Mouse (Mus musculus): ENCODE measurements around the gene Klhdc9. TPM values are rescaled to one million over a fixed set of nuclear protein-coding genes. Genes with fewer than 3 reads are reported as not detected.

Gene Klhdc9
- polyA plus RNA-seq, 1 experiment from 2014 or later: 1.7 TPM

Other genes starting within 250 kb of the Klhdc9 start
- gene Cfap126, start 246.9 kb downstream of the Klhdc9 start, polyA plus RNA-seq (2014; fragmentation: Nextera tagmentation; extraction: Ambion mirVana): 1.5 and 2.9 TPM in 2 replicates
- gene Sdhc, start 210.2 kb downstream of the Klhdc9 start, polyA plus RNA-seq (2014; fragmentation: Nextera tagmentation; extraction: Ambion mirVana): 272 and 277 TPM in 2 replicates
- gene Mpz, start 210.1 kb downstream of the Klhdc9 start, polyA plus RNA-seq (2014; fragmentation: Nextera tagmentation; extraction: Ambion mirVana): 0.13 TPM in 1 of 2 replicates, not detected in the other
- gene Pcp4l1, start 164.5 kb downstream of the Klhdc9 start, polyA plus RNA-seq (2014; fragmentation: Nextera tagmentation; extraction: Ambion mirVana): 7.3 and 8.2 TPM in 2 replicates
- gene Nr1i3, start 146.8 kb downstream of the Klhdc9 start, polyA plus RNA-seq (2014; fragmentation: Nextera tagmentation; extraction: Ambion mirVana): 0.17 and 0.23 TPM in 2 replicates
- 31.6 and 39.2 TPM in 2 replicates for gene Tomm40l, start 138.3 kb downstream of the Klhdc9 start, polyA plus RNA-seq (2014; fragmentation: Nextera tagmentation; extraction: Ambion mirVana)
- 1.6 and 1.9 TPM in 2 replicates for gene Apoa2, start 135.7 kb downstream of the Klhdc9 start, polyA plus RNA-seq (2014; fragmentation: Nextera tagmentation; extraction: Ambion mirVana)
- 18.4 and 18.6 TPM in 2 replicates for gene Fcer1g, start 126.4 kb downstream of the Klhdc9 start, polyA plus RNA-seq (2014; fragmentation: Nextera tagmentation; extraction: Ambion mirVana)
- gene Adamts4, start 110.4 kb downstream of the Klhdc9 start, polyA plus RNA-seq (2014; fragmentation: Nextera tagmentation; extraction: Ambion mirVana): 6.6 and 7.1 TPM in 2 replicates
- gene Ndufs2, start 109.4 kb downstream of the Klhdc9 start, polyA plus RNA-seq (2014; fragmentation: Nextera tagmentation; extraction: Ambion mirVana): 257 and 264 TPM in 2 replicates
- gene B4galt3, start 90.5 kb downstream of the Klhdc9 start, polyA plus RNA-seq (2014; fragmentation: Nextera tagmentation; extraction: Ambion mirVana): 72.3 and 75.5 TPM in 2 replicates
- gene Ppox, start 79.6 kb downstream of the Klhdc9 start, polyA plus RNA-seq (2014; fragmentation: Nextera tagmentation; extraction: Ambion mirVana): 66.3 and 67.6 TPM in 2 replicates
- 110 and 114 TPM in 2 replicates for gene Usp21, start 72.8 kb downstream of the Klhdc9 start, polyA plus RNA-seq (2014; fragmentation: Nextera tagmentation; extraction: Ambion mirVana)
- gene Ufc1, start 65.8 kb downstream of the Klhdc9 start, polyA plus RNA-seq (2014; fragmentation: Nextera tagmentation; extraction: Ambion mirVana): 92.4 and 97.5 TPM in 2 replicates
- gene Dedd, start 31.7 kb downstream of the Klhdc9 start, polyA plus RNA-seq (2014; fragmentation: Nextera tagmentation; extraction: Ambion mirVana): 46.5 and 46.7 TPM in 2 replicates
- gene Nit1, start 15.2 kb downstream of the Klhdc9 start, polyA plus RNA-seq (2014; fragmentation: Nextera tagmentation; extraction: Ambion mirVana): 31.7 and 35.6 TPM in 2 replicates
- 58.4 and 65.7 TPM in 2 replicates for gene Pfdn2, start 15.1 kb downstream of the Klhdc9 start, polyA plus RNA-seq (2014; fragmentation: Nextera tagmentation; extraction: Ambion mirVana)
- gene Nectin4, start 9.3 kb upstream of the Klhdc9 start, polyA plus RNA-seq (2014; fragmentation: Nextera tagmentation; extraction: Ambion mirVana): 0.90 and 1.2 TPM in 2 replicates
- 0.49 and 0.53 TPM in 2 replicates for gene Arhgap30, start 28.2 kb upstream of the Klhdc9 start, polyA plus RNA-seq (2014; fragmentation: Nextera tagmentation; extraction: Ambion mirVana)
- 152 and 170 TPM in 2 replicates for gene Usf1, start 50.5 kb upstream of the Klhdc9 start, polyA plus RNA-seq (2014; fragmentation: Nextera tagmentation; extraction: Ambion mirVana)
- 4.1 and 5.6 TPM in 2 replicates for gene Tstd1, start 58.1 kb upstream of the Klhdc9 start, polyA plus RNA-seq (2014; fragmentation: Nextera tagmentation; extraction: Ambion mirVana)
- 12.8 and 13.4 TPM in 2 replicates for gene F11r, start 76.7 kb upstream of the Klhdc9 start, polyA plus RNA-seq (2014; fragmentation: Nextera tagmentation; extraction: Ambion mirVana)
- 12.5 and 13.5 TPM in 2 replicates for gene Alyref2, start 142.7 kb upstream of the Klhdc9 start, polyA plus RNA-seq (2014; fragmentation: Nextera tagmentation; extraction: Ambion mirVana)
- not detected in 2 replicates for gene Itln1, start 174.5 kb upstream of the Klhdc9 start, polyA plus RNA-seq (2014; fragmentation: Nextera tagmentation; extraction: Ambion mirVana)
- not detected in 2 replicates for gene Cd244a, start 198.4 kb upstream of the Klhdc9 start, polyA plus RNA-seq (2014; fragmentation: Nextera tagmentation; extraction: Ambion mirVana)
- not detected in 2 replicates for gene Ly9, start 246.6 kb upstream of the Klhdc9 start, polyA plus RNA-seq (2014; fragmentation: Nextera tagmentation; extraction: Ambion mirVana)